Mouse (Mus musculus) midbrain, postnatal 0 days (tissue): ENCODE data around the gene Vmn1r188. TPM values are rescaled to one million over a fixed set of nuclear protein-coding genes. Genes with fewer than 3 reads are reported as not detected.

Source experiments
- ATAC-seq: fragments of 200-750 bp; cut with Nextera tagmentation; 2 replicates; pipeline ENCODE4 v1.8.0; 2017; ENCODE audit warnings: moderate number of reproducible peaks, mild to moderate bottlenecking, moderate TSS enrichment, moderate library complexity; ENCODE audit not compliant: low FRiP score
- DNase-seq: peaks from one replicate; pipeline ENCODE4 v3.0.0-alpha.2; 2015; ENCODE audit warnings: low spot score
- H3K27ac ChIP-seq: fragments of 300-500 bp; sonication (generic); 2 replicates; pipeline ENCODE4 v1.5.1; 2014; ENCODE audit warnings: low read depth, mild to moderate bottlenecking, low read length, mixed read lengths
- H3K27me3 ChIP-seq: fragments of 300-500 bp; sonication (generic); 2 replicates; pipeline ENCODE4 v1.6.1; 2014; ENCODE audit warnings: low read length, control low read depth, mixed read lengths; ENCODE audit not compliant: insufficient read depth
- H3K36me3 ChIP-seq: fragments of 300-500 bp; sonication (generic); 2 replicates; pipeline ENCODE4 v1.6.1; 2014; ENCODE audit warnings: low read length, control low read depth, mixed read lengths; ENCODE audit not compliant: insufficient read depth
- H3K4me1 ChIP-seq: fragments of 300-500 bp; sonication (generic); 2 replicates; pipeline ENCODE4 v1.6.1; 2014; ENCODE audit warnings: mild to moderate bottlenecking, control low read depth, antibody characterized with exemption, low read length, mixed read lengths; ENCODE audit not compliant: insufficient read depth
- H3K4me2 ChIP-seq: fragments of 300-500 bp; sonication (generic); 2 replicates; pipeline ENCODE4 v1.6.1; 2014; ENCODE audit warnings: low read depth, mild to moderate bottlenecking, low read length, mixed read lengths; ENCODE audit not compliant: poor library complexity, severe bottlenecking
- H3K4me3 ChIP-seq: fragments of 300-500 bp; sonication (generic); 2 replicates; pipeline ENCODE4 v1.5.1; 2014; ENCODE audit warnings: low read depth, mild to moderate bottlenecking, low read length, moderate library complexity
- H3K9ac ChIP-seq: fragments of 300-500 bp; sonication (generic); replicated peaks from 2 replicates; pipeline ENCODE4 v1.6.1; 2014; ENCODE audit warnings: mild to moderate bottlenecking, low read length, moderate library complexity, mixed read lengths; ENCODE audit not compliant: poor library complexity, severe bottlenecking
- H3K9me3 ChIP-seq: fragments of 300-500 bp; sonication (generic); 2 replicates; pipeline ENCODE4 v1.6.1; 2016; ENCODE audit warnings: low read length, control low read depth
- CTCF ChIP-seq: IDR thresholded peaks from 2 replicates; pipeline ENCODE4 v1.5.1; 2016; ENCODE audit warnings: antibody characterized with exemption, mild to moderate bottlenecking
- WGBS: fragments of 180-500 bp; shearing (Covaris S2); extraction: QIAGEN DNeasy Blood & Tissue Kit; methylation state at CpG from one replicate; pipeline ENCODE4 v1.1.7; 2014; 5-methylcytosine and 5-hydroxymethylcytosine counted together
- polyA plus RNA-seq: library from polyadenylated mRNA; unstranded; fragments of >200 nt; fragmentation: Nextera tagmentation; extraction: Ambion mirVana; gene quantifications from 2 replicates; pipeline ENCODE4 v1.2.1, GENCODE M21; 2015
- total RNA-seq: library from RNA; depleted of rRNA; stranded (reverse); fragments of >200 nt; gene quantifications from 2 replicates; pipeline ENCODE4 v1.2.3, GENCODE M21; 2014

The Vmn1r188 gene
- total and polyA plus RNA-seq, 2 experiments from 2014 or later: not detected

DNA sequence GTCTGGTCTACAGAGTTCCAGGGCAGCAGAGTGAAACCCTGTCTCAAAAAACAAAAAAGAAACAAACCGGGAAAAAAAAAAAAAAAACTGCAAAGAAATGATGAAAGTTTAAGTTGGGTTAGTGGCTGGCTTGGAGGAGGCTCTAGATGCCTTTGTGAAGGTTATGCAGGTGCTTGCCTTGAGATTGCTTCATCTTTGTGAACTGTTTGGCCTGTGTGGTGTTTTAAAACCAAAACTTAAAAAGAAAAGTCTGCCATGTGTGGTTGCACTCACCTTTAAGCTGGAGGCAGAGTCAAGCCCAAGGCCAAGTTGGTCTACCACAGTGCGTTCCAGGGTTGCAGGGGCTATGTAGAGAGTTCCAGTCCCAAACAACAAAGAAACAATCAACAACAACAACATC lies 35.2 kb upstream of the Vmn1r188 start:
- Histone ChIP-seq H3K36me3 (no peaks in the 10 kb centered on the region), H3K27me3 (no peaks in the 10 kb centered on the region), H3K9ac (no peak overlapping the region), H3K4me2 (no peak overlapping the region), H3K4me1 (no peaks in the 10 kb centered on the region), H3K4me3 (no peak overlapping the region), H3K27ac (no peak overlapping the region), H3K9me3 (no peaks in the 10 kb centered on the region)
- WGBS: 86% methylated on average over 2 of the region's 2 CpGs
- DNase-seq (no peak), ATAC-seq (no peak)
- TF ChIP-seq CTCF: no peak

DNA sequence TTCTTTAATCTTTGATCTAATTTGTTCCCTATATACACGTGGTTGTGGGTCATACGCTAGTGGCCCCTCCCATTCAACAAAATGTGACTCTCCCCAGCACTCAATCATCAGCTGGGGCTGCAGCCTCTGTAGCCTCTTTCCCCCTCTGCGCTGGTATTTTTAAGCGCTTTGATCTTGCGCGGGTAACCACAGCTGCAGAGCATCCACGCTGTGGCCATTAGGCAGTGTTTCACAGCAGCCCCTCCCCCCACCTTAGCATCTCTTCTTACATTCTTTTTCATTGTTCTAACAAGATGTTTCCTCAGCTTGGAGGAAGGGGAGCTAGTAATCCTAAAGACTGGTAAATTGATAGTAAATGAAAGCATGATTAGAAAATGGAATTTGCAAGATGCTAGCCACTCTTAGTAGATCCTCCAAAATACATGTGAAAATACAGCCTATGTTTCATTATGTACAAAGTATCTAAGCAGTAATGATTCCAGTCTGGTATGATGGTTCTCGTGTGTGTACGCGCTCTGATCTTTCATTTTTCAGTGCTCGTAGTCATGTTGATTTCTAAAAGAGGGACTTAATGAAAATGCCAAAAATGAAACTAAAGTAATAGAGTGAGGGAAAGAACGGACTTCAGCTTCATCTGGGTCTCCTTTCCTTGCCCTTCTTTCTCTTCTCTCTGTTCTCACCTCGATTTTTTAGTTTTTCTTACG lies 34.4 kb upstream of the Vmn1r188 start:
- no peak for TF ChIP-seq CTCF
- WGBS: 2% methylated on average over 14 of the region's 14 CpGs
- Histone ChIP-seq H3K36me3 (no peaks in the 10 kb centered on the region), H3K27ac (peak overlapping the region; percentile 86), H3K9ac (peak overlapping the region; percentile 54), H3K4me3 (peak overlapping the region; percentile 55), H3K4me1 (no peaks in the 10 kb centered on the region), H3K9me3 (no peaks in the 10 kb centered on the region), H3K27me3 (no peaks in the 10 kb centered on the region), H3K4me2 (peak overlapping the region; percentile 60)
- ATAC-seq: peak; percentile 41
- DNase-seq: peak; percentile 74

DNA sequence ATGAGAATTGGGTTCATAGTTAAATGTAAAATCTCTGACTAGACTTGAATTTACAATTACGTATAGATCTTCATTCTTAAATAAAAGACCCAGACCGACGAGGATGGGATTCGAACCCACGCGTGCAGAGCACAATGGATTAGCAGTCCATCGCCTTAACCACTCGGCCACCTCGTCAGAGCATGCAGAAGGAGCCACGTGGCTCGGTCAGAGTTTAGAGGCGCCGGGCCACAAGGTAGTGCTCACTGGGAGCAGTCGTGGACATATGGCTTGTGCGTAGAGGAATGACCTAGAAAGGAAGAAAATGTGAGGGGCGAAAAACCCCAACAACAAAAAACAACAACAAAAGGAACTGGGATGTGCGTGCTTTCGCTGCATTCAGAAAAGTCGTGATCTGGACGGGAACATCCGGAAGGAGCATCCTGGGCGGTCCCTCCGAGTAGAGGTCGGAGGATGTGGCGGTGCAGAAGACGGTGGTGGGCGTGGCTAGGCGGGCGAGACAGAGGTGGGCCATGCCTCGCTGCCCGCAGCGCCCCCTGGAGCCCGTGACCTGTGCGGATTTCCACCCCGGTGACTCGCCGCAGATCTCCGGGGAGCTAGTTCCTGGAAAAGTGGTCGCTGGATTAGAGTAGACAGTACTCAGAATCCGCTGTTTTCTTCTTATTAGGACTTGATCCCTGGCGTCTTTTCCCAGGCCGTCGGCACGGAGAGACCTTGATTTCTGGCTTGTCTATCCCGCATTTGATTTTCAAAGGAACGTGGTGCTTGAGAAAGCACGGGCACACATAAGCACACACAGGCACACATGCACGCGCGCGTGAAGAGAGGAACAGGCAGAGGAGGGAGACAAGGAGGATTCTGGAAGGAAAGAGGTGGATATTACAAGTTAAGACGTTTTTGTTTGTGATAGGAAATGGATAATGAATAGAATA lies 33.4 kb upstream of the Vmn1r188 start:
- peak overlapping the region; percentile 86 for H3K27ac ChIP-seq
- DNase-seq: peak; percentile 91
- peak; percentile 96 for ATAC-seq
- H3K9ac ChIP-seq: peak overlapping the region; percentile 69
- whole genome bisulfite sequencing: under 1% methylated on average over 52 of the region's 52 CpGs
- no peaks in the 10 kb centered on the region for H3K36me3 ChIP-seq
- peak; percentile 81 for TF ChIP-seq CTCF
- no peaks in the 10 kb centered on the region for H3K9me3 ChIP-seq
- H3K4me1 ChIP-seq: no peaks in the 10 kb centered on the region
- peak overlapping the region; percentile 55 for H3K4me3 ChIP-seq
- H3K4me2 ChIP-seq: peak overlapping the region; percentile 60
- no peaks in the 10 kb centered on the region for H3K27me3 ChIP-seq

DNA sequence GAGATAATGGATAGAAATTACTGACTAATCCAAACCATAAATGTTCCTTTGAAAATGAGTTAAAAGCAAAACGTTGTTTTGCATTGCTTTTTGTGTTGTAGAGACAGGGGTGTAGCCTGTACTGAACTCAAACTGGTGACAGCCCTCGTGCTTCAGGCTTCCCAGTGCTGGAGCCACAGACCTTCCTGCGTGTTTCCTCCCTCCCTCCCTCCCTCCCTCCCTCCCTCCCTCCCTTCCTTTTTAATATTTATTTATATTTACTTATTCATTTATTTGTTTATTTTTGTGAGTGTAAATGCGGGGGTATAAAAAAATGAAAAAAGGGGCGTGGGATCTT lies 32.7 kb upstream of the Vmn1r188 start:
- WGBS: 16% methylated on average over 5 of the region's 5 CpGs

DNA sequence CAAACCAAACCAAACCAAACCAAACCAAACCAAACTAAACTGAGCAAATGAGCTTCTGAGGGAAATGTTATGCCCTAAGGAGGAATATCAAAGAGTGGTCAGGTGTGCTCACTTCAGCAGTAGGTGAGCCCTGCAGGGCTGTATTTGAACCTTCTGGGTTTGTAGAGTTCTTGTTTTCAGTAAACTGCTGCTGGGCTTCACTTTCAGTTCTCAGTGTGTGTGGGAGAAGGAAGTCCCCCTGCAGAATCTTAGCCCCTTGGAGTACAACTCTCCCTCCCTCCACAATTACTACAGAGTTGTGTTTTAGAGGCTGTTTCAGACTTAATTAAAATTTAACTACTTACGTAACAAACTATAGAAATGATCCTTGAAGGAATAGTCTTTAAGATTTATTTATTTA lies 30.5 kb upstream of the Vmn1r188 start:
- DNase-seq (no peak), ATAC-seq (no peak)
- Histone ChIP-seq H3K4me1 (no peaks in the 10 kb centered on the region), H3K9ac (no peak overlapping the region), H3K4me2 (no peak overlapping the region), H3K36me3 (no peaks in the 10 kb centered on the region), H3K27me3 (no peaks in the 10 kb centered on the region), H3K4me3 (no peak overlapping the region), H3K9me3 (no peaks in the 10 kb centered on the region), H3K27ac (no peak overlapping the region)
- 98% methylated on average over 1 of the region's 1 CpGs for WGBS
- no peak for TF ChIP-seq CTCF

More for the DNA sequence above, 32.7 kb upstream of the Vmn1r188 start:
- Histone ChIP-seq H3K4me1 (no peaks in the 10 kb centered on the region), H3K36me3 (no peaks in the 10 kb centered on the region), H3K27ac (peak overlapping the region; percentile 86), H3K4me3 (peak overlapping the region; percentile 55), H3K27me3 (no peaks in the 10 kb centered on the region), H3K9ac (peak overlapping the region; percentile 69), H3K4me2 (peak overlapping the region; percentile 60), H3K9me3 (no peaks in the 10 kb centered on the region)
- DNase-seq (no peak), ATAC-seq (0 out of 2 replicates have a peak, but pooled peaks have one; percentile 14)
- no peak for TF ChIP-seq CTCF

DNA sequence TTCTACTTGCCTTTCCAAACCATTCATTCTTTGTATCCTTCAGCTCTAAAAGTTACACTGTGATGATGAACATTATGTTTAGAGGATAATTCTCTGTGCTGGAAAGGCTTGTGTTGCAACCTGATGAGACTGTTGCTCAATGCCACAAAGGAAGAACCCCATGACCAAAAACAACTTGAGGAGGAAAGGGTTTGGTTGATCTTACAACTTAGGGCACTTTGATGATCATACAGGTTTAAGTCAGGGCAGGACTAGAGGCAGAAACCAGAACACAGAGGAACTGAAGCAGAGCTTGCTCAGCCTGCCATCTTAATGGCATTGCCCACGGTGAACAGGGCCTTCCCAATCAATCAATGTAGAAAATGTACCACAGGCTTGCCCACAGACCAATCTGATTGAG lies 22.8 kb upstream of the Vmn1r188 start:
- Histone ChIP-seq H3K27ac (no peak overlapping the region), H3K36me3 (no peaks in the 10 kb centered on the region), H3K4me3 (no peak overlapping the region), H3K9ac (no peak overlapping the region), H3K4me2 (no peak overlapping the region), H3K27me3 (no peaks in the 10 kb centered on the region), H3K9me3 (no peaks in the 10 kb centered on the region), H3K4me1 (no peaks in the 10 kb centered on the region)
- DNase-seq (no peak), ATAC-seq (no peak)
- WGBS: 72% methylated on average over 1 of the region's 1 CpGs
- no peak for TF ChIP-seq CTCF
